Mouse (Mus musculus) layer of hippocampus, postnatal 25 days (tissue): ENCODE results near the gene Nxn. TPM values are rescaled to one million over a fixed set of nuclear protein-coding genes. Genes with fewer than 3 reads are reported as not detected.

Experiments used
- DNase-seq, 2 experiments: peaks; one replicate each; pipeline ENCODE4 v3.0.0; 2022; ENCODE audit warnings: mixed read lengths in 2 of 2, low spot score in 1 of 2; ENCODE audit errors: extremely low spot score in 1 of 2
- total RNA-seq, 2 experiments: library from RNA; stranded (reverse); gene quantifications; 2 replicates each; pipeline ENCODE4 v1.2.3; 2021

Gene Nxn
- total RNA-seq, 2 experiments from 2014 or later, result 8.9 to 12.4 TPM

DNA sequence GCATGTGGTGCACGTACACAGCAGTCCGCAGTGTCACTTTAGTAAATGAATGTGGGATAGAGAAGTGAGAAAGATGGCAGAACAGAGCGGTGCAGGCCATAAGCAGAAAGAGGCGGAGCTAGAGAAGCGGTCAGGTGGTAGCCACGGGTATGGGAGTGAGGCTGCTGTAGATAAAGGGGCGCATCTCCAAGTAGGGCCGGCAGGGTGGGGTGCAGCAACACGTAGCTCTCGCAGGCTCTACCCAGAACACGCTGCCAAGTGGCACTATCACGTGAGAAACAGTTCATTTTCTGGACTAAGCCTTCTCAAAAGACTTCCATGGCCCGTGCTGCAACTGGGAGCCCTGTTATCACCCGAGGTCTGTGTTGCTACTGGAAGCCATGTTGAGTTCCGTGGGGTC, 32.2 kb downstream of the Nxn start:
- DNase-seq, result no peak

DNA sequence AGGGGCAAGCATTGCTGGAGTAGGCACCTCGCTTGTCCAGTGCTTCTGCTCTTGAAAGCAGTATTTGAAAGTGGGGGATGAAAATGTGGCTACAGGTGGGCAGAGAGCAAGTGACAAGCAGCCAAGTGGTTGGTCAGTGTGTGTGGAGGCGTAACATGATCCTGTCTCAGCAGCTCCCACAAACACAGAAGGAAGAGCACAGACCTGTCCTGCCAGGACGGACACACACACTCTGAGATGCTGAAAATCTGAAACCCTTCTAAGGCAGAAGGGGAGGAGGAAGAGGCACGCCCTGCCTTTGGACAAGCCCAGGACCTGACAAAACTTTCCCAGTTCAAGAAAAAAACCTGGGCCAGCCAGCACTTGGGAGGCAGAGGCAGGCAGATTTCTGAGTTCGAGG, 34.9 kb downstream of the Nxn start:
- no peak for DNase-seq

GRCm38 (mm10) chr11:76363636-76364035, 35.3 kb downstream of the Nxn start:
- no peak for DNase-seq

DNA sequence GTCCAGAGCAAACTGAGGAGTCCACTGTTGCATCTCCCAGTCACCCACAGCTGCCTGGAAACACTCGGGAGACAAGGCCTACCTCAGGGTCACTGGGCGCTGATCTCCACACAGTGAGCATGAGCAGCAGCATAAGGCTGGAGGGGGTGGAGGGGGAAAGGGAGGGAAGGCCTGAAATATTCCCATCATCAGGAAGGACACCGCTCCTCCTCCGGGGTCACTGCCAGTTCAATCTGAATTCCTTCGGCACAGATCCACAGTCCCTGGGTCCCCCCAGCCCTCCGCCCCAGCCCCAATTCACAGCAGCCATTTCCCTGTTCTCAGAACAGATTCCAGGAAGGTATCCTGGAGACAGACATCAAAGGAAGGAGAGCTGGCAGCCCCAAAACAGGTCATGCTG, 35.8 kb downstream of the Nxn start:
- no peak for DNase-seq

GRCm38 (mm10) chr11:76361422-76361821, 37.5 kb downstream of the Nxn start:
- no peak for DNase-seq

DNA sequence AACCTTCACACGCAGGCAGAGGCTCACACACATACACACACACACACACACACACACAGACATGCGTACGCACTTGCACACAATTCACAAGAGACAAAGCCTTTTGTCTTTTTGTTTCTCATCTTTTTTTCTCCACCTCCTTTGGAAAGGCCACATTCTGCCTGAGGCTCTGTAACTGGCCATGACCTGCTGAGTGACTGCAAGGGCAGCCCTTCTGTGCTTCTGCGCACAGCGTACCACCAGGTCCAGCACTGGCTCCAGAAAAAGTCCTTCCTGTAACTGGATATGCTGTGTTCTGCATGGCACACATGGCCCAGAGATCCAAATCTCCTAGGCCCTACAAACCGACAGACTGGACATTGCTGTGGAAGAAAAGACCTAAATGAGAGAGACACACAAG, 38.7 kb downstream of the Nxn start:
- DNase-seq, result no peak

DNA sequence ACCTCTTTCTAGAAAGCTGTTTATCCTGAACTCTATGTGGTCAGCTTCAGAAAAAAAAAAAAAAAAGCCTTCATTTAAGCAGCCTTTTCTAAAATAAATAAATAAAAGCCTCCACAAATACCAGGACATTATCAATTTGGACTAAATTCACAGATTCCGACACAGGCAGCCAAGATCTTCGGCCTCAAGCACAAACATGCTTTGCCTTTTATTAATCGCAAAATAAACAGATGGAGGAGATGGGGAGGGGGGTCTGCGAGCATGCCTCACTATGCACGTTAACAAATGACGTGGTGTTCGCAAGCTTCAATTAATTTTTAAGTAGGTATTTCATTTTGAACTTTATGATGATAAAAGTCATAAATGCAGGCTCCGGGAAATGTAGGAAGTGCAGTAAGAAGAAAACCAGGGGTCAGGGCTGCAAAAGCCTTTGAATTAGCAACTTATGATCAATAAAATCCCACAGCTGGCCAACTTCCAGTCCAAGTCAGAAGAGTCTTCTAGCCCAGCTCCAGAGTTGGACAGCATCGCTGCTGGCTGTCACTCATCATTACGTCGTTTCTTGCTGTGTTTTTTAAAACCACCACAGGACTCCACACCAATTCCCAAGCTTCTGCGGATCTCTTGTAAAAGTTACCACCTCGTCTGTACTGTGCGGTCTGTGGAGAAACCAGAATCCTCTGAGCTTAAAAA, 40.2 kb downstream of the Nxn start:
- DNase-seq, result no peak

GRCm38 (mm10) chr11:76357464-76357863, 41.5 kb downstream of the Nxn start:
- no peak for DNase-seq

DNA sequence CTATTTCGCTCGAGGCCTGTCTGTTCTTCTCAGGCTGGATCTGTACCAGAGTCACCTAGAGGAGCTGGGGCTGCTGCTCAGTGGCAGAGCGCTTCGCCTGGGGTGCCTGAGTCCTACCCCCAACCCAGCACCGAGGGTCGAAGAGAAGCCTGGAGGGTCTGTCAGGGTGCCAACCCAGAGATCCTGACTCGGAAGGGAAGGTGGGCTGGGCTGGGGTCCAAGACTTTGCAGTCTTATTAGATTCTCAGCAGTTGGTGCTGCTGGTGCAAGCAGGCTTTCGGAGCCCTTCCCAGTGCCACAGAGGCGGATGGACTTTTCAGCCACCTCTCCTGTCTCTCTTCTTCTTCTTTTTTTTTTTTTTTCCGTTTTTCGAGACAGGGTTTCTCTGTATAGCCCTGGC, 42.8 kb downstream of the Nxn start:
- no peak for DNase-seq

DNA sequence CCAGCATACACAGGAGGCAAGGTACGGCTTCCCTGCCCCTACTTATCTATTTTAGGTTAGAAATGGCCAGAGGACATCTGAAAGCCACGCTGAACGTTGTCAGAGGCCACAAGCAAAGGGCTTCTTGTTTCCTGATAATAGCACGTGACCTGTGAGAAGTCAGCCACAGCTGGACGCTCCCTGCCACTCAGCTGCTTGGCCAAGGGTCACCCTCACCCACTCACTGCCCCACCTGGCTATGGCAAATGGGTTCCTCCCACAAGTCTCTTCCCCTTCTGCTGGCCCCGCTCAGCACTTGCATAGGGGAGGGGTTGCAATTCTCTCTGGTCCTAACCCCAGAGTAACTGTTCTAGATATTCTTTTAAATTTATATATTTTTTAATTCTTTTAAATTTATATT, 43.5 kb downstream of the Nxn start:
- no peak for DNase-seq

DNA sequence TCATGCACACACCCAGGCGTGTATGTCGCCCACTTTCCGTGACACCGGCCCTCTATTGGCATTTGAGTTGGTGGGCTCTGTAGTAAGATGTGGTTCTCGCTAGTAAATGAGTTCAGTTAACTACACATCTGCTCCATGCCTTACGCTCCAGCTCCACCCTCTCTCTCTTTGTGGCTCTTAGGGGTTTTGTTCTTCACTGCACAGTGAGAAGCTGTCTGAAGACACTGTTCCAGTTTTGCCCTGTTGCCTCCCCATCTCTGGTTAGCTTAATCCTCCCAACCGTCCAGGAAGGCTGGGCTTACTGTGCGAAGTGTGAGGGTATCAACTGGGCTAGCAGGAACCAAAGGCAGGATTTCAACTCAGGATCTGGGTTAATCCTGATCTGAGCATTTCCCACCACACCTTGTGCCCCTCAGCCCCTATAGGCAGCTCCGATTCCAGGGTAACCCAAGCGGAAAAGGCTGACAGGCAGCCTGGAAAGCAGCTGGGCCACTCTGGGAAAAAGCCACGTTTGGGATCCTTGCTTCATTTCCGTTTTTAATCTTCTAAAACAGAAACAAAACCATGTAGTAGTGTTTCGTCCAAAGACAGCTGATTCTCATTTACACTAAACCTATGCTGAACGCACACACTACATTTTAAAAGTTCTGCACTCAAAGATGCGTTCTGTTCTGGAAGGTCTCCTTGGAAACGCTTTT, 45.9 kb downstream of the Nxn start:
- DNase-seq, result no peak

DNA sequence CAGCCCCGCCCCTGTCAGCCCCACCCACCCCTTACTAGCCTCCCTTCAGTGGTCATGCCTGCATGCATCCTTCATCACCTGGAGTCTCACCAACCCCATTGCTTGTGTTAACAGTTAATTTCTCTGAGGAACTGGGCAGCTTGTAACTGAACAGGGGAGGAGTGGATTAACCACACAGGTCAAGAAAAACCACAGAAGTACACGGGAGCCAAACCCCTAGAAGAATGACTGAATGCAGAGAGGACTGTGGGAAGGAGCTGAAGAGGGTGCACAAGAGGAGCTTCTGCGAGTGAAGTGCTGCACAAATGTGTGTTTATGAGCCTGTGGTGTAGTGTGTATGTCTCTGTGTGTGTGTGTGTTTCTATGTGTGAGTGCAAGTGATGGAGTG, 47.3 kb downstream of the Nxn start:
- DNase-seq, result no peak

GRCm38 (mm10) chr11:76350931-76351623, 47.9 kb downstream of the Nxn start:
- no peak for DNase-seq

- DNase-seq, result no peak
These were observed 49.1 kb downstream of the Nxn start for GRCm38 (mm10) chr11:76349833-76350232.

GRCm38 (mm10) chr11:76347589-76347988, 51.4 kb downstream of the Nxn start:
- no peak for DNase-seq

GRCm38 (mm10) chr11:76343031-76343430, 55.9 kb downstream of the Nxn start:
- DNase-seq, result no peak

DNA sequence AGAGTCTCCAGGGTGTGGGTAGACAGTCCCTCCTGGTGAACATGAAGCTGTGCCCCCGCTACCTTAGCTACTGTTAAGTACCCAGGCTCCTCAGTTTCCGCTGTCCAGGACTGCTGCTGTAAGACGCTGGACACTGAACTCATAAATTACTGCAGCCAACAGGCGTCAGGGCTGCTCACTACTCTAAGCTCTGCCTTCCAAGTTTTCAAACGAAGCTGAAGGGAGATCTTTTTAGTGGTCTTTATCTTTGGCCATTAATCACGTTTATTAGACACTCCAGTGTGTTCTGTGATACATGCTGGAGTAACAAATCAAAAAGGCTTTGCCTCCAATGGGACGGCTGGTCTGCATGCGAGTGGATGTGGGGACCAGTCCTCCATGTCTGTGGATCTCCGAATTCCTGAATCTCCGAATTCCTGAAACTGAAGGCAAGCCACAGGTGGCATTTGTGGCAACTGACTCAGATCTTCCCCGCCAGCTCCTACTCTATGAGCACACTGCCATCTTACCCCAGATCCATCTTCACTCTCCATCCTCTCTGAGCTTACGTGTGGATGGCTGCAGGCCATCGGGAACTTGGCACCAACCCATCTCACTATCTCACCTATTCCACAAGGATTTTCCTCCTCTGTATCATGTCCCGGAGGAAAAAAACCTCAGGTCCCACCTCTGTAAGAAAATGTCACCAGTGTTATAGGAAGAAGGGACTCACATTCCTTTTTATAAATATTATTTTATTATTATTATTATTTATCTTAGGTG, 56.9 kb downstream of the Nxn start:
- no peak for DNase-seq

DNA sequence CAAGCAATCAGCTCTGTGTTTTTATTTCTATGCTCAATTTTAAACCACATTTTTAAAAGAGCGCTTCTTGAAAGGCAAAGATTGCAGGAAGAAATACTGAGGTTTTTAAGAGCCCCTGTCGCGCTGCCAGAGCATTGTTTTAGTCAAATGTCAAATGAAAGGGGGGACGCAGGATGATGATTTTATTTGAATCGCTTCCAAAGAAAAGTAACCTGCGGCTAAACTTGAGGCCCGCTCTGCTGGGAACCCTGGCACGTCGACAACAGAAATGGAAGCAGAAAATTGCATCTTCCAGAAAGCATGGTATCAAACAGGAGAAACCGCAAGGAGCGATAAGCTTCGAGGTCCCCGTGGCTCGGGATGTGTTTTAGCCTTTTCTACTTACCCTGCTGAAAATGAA, 57.8 kb downstream of the Nxn start:
- no peak for DNase-seq

- no peak for DNase-seq
These were observed 59.1 kb downstream of the Nxn start for GRCm38 (mm10) chr11:76339830-76340229.

GRCm38 (mm10) chr11:76339141-76339540, 59.8 kb downstream of the Nxn start:
- DNase-seq, result no peak

DNA sequence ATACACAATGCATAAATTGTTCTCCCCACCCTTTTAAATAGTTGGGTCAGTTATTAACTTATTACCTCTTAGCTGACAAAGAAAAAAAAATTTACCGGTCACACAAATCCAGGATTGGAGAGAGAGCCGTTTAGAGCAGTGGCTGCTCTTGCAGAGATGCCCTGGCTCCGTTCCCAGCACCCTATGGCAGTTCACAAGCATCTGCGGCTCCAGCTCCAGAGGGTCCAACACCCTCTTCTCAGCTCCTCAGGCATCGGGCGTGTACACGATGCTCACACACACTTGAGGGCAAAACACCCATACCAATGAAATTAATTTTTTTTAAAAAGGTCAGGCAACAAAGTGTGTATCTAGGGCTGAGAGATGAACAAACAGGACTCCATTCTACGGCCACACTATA, 60.3 kb downstream of the Nxn start:
- no peak for DNase-seq
